Mouse (Mus musculus) erythroid progenitor cell, adult 5-6 weeks (primary cell): ENCODE measurements around the gene AI481877. TPM values are rescaled to one million over a fixed set of nuclear protein-coding genes. Genes with fewer than 3 reads are reported as not detected.

ENCODE experiments used
- ATAC-seq: replicated peaks from 2 replicates; pipeline ENCODE4 v1.8.0; 2016; ENCODE audit warnings: moderate number of reproducible peaks, mild to moderate bottlenecking, moderate TSS enrichment, inconsistent platforms; ENCODE audit not compliant: poor library complexity, low FRiP score, severe bottlenecking
- total RNA-seq, 2 experiments: library from RNA; stranded (forward) in 1 of 2; stranded (reverse) in 1 of 2; fragments of 150-400 nt in 1 of 2; fragments of 186-747, 209-891 nt in 1 of 2; gene quantifications; 2 replicates each; pipeline versions ENCODE4 v1.2.3 to v1.2.4; 2015 to 2017; ENCODE audit warnings: low replicate concordance in 2 of 2

AI481877 gene
- total RNA-seq, 2 experiments from 2014 or later = not detected

GRCm38 (mm10) chr4:58994762-58995161 lies 144.0 kb downstream of the AI481877 start, which contains the start of gene Dnajc25:
TSS of gene Dnajc25 (plus strand) at chr4:58995062.
- ATAC-seq = no peak

Other genes starting within 250 kb of the AI481877 start
- 53.0 and 54.1 TPM in 2 replicates for gene Ecpas, start 226.2 kb downstream of the AI481877 start, total RNA-seq (2015; ENCODE audit: low replicate concordance)
- 34.0 and 34.1 TPM in 2 replicates for gene Ecpas, start 226.2 kb downstream of the AI481877 start, total RNA-seq (2017; ENCODE audit: low replicate concordance)
- not detected in 2 replicates for gene Zkscan16, start 195.4 kb downstream of the AI481877 start, total RNA-seq (2015; ENCODE audit: low replicate concordance)
- not detected in 2 replicates for gene Zkscan16, start 195.4 kb downstream of the AI481877 start, total RNA-seq (2017; ENCODE audit: low replicate concordance)
- 4.3 and 9.2 TPM in 2 replicates for gene Ptgr1, start 151.9 kb downstream of the AI481877 start, total RNA-seq (2015; ENCODE audit: low replicate concordance)
- gene Ptgr1, start 151.9 kb downstream of the AI481877 start, total RNA-seq (2017; ENCODE audit: low replicate concordance) = 4.3 and 4.4 TPM in 2 replicates
- gene Dnajc25, start 143.9 kb downstream of the AI481877 start, total RNA-seq (2015; ENCODE audit: low replicate concordance) = 1.1 and 5.0 TPM in 2 replicates
- 1.2 and 2.2 TPM in 2 replicates for gene Dnajc25, start 143.9 kb downstream of the AI481877 start, total RNA-seq (2017; ENCODE audit: low replicate concordance)
- not detected in 2 replicates for gene Gm20503, start 135.8 kb downstream of the AI481877 start, total RNA-seq (2015; ENCODE audit: low replicate concordance)
- not detected in 2 replicates for gene Gm20503, start 135.8 kb downstream of the AI481877 start, total RNA-seq (2017; ENCODE audit: low replicate concordance)
- gene Gng10, start 103.9 kb downstream of the AI481877 start, total RNA-seq (2015; ENCODE audit: low replicate concordance) = 26.0 and 34.2 TPM in 2 replicates
- 7.8 and 8.2 TPM in 2 replicates for gene Gng10, start 103.9 kb downstream of the AI481877 start, total RNA-seq (2017; ENCODE audit: low replicate concordance)
- gene Ugcg, start 50.3 kb upstream of the AI481877 start, total RNA-seq (2015; ENCODE audit: low replicate concordance) = 44.4 and 45.4 TPM in 2 replicates
- 22.7 and 27.7 TPM in 2 replicates for gene Ugcg, start 50.3 kb upstream of the AI481877 start, total RNA-seq (2017; ENCODE audit: low replicate concordance)